Mouse (Mus musculus): ENCODE results near the gene Anxa7. TPM values are rescaled to one million over a fixed set of nuclear protein-coding genes. Genes with fewer than 3 reads are reported as not detected.

Gene Anxa7
- 83.6 and 84.7 TPM in 2 replicates for total RNA-seq (2017)

DNA sequence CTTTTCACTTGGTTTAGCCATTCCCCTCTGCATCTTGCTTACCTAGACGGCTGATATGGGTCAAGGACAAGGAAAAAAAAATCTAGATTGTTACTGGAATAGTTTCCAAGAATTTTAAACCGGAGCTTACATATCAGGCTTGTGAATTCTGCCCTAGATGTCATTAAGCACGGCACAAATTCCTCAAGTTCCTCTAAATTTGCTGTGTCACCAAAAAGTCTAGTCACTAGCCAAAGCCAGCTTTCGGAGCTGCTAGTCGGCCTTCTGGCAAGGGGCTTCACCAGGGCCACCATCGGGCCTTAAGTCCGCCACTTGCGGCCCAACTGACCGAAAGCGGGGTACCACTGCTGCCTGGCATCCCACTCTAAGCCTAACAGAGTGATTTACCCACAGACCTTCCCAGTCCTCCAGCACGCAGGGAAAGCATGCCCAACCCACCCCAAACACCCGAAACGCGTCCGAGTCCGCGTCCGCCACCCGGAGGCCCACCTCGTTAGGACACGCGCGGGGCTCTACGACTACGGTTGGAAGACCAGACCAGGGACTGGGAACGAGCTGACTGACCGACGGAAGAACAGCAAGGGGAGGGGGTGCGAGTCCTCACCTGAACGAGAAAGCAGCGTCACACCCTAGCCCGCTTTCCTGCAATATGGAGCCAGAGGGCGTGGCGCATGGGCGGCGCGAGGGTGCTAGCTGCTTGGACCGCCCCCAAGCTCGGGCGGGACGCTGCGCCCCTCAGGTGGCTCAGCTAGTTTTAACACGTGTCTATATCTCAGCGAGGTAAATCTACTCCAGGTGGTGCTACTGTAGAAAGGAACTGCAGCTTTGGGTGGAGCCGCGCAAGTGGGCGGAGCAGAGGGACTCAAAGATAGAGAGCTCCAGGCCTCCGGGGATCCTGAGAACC lies at the start of gene Anxa7:
TSS of gene Anxa7 (minus strand) at position 843 of the 904 bp plus-strand sequence.
- ATAC-seq (ENCODE audit: extremely low read depth, insufficient number of reproducible peaks, low FRiP score, poor library complexity, severe bottlenecking), result peak; percentile 80

DNA sequence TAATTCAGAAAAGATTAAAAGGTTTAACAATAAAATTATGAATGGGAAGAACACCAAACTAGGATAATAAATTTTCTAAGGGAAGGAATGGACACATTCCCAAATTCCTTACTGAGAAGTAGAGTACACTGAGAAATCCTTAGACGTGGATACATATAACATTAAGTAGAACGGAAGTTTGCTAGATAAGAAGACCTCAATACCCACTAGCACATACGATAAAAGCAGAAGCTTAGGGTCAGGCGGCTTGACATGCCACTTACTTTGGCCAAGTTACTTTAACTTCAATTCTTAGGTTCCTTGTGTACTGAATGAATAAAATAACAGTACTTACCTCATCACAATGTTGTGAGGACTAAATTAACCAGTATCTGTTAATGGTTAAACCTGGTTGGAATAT lies 49.7 kb upstream of the Anxa7 start:
- no peak for ATAC-seq (ENCODE audit: extremely low read depth, insufficient number of reproducible peaks, low FRiP score, poor library complexity, severe bottlenecking)

DNA sequence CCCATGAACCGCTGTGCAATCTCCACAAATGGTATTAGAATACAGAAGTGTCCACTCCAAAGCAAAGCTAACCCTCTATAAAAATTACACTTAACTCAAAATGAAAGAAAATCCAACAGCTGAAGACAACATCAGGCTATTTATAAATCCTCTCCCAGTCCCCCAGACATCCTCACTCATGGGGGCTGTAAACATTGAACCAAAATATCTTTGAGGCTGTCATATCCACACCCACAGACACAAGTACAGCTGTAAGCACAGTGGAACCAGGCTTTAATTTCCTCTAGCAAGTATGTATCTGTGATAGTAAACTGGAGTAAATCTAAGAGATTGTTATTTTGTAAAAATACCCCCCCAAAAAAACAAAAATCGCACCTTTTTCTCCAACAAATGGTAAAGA lies 40.2 kb upstream of the Anxa7 start:
- no peak for ATAC-seq (ENCODE audit: extremely low read depth, insufficient number of reproducible peaks, low FRiP score, poor library complexity, severe bottlenecking)

DNA sequence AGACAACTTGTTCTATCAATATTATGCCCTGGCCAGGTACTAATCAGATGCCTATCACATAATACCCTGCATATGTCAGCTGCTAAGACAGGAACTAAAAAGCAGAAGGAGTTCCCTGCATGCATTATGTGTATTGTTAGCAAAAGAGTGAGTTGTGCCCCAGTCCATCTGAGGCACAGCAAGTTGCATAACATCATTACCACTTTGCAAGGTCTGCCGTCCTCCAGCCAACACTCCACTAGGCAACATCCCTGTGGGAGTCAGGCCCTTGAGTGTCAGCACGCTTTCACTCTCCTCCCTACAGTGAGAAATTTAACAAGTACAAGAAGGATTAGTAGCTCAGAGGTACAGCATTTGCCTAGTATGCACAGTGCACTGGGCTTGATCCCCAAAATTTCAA lies 28.5 kb upstream of the Anxa7 start:
- 0 out of 2 replicates have a peak, but pooled peaks have one; percentile 33 for ATAC-seq (ENCODE audit: extremely low read depth, insufficient number of reproducible peaks, low FRiP score, poor library complexity, severe bottlenecking)

DNA sequence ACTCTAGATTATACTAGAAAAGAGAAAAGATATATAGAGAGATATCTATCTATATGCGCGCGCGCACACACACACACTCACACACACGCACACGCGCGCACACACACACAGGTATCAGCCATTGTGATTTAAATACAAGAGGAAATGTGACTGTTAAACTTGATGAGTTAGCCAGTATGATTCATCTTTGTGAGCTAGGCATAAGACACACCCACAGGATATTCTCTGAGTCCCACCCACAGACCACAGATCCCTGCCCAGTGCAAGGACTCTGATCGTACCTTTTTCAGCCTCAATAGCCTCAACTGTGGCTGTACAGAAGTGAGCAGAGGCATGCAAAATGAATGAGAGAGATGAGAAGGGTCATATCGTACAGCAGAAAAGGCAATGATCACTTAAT lies 23.0 kb upstream of the Anxa7 start:
- ATAC-seq (ENCODE audit: extremely low read depth, insufficient number of reproducible peaks, low FRiP score, poor library complexity, severe bottlenecking), result no peak

DNA sequence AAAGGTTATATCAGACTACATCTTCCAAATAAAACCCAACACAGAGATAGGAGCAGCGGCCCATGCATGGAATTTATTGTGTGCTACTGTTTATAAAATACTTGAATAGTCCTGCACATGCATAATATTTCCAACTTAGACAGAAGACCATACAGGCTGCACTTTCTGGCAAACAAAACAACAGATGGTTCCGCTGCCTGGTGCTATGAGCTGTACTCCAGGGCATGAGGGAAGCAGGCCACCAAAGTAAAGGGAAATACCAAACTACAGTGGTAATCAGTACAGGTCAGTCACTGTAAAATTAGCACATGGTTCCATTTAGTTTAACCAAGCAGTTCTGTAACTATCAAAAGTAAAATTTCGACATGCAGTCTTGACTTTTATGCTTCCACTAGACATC lies 20.0 kb upstream of the Anxa7 start:
- no peak for ATAC-seq (ENCODE audit: extremely low read depth, insufficient number of reproducible peaks, low FRiP score, poor library complexity, severe bottlenecking)

DNA sequence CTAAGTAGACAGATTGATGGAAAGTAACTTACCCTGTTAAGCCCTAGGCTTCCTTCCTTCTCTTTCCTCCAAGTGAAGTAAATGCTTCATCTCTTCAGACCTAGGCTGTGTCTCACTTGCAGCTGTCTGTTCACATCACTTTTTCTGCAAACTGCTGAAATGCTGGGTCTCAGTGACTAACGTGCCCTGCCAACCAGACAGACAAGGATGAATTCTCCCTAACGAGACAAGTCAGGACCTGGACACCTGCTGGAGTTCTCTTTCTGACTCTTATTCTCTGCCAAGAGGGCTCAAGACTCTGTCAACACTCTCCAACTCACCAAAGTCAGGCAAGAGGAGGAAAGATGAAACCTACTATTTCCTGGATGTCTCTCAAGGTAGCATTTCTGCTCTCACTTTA lies 16.7 kb upstream of the Anxa7 start, which contains the start of gene Mss51:
TSS of gene Mss51 (minus strand) at position 299 of the 400 bp plus-strand sequence.
- no peak for ATAC-seq (ENCODE audit: extremely low read depth, insufficient number of reproducible peaks, low FRiP score, poor library complexity, severe bottlenecking)

DNA sequence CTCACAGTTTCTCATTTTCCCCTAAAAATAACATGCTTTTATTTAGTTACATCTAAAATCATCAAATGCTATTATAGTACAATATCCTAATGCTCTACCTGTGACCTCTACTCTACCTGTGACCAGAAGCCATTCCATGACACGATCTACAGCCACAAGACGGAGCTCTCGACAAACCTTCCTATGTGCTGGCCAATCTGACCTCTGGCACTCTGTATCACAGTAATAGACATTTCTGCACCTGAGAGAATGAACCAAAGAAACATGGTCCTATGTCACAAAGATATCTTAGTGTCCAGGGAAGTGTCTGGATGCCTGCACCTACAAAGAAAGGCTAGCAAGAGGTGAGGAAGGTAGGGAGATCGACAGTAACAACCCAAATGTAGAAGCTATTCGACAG lies 6.1 kb upstream of the Anxa7 start:
- no peak for ATAC-seq (ENCODE audit: extremely low read depth, insufficient number of reproducible peaks, low FRiP score, poor library complexity, severe bottlenecking)

DNA sequence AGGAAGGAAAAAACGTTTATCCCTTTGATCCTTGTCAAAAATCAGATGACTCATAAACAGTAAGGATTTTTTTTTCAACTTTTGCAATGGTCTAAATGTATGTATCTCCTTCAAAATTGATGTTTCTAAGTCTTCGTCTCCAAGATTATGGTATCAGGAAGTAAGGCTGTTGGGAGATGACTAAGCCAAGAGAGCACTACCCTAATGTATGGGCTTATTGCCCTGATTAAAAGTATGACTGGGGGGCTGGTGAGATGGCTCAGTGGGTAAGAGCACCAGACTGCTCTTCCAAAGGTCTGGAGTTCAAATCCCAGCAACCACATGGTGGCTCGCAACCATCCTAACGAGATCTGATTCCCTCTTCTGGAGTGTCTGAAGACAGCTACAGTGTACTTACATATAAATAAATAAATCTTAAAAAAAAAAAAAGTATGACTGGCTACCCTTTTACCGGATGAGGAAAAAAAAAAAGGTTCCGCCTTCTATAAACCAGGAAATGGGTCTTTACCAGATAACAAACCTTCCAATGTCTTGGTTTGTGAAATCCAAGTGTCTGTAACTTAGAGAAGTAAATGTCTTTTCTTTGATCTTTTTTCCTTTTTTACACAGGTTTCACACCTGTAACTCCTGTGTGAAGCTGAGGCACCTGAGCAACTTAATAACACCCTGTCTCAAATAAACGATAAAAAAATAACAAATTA lies 2.3 kb upstream of the Anxa7 start:
- ATAC-seq (ENCODE audit: extremely low read depth, insufficient number of reproducible peaks, low FRiP score, poor library complexity, severe bottlenecking), result no peak

DNA sequence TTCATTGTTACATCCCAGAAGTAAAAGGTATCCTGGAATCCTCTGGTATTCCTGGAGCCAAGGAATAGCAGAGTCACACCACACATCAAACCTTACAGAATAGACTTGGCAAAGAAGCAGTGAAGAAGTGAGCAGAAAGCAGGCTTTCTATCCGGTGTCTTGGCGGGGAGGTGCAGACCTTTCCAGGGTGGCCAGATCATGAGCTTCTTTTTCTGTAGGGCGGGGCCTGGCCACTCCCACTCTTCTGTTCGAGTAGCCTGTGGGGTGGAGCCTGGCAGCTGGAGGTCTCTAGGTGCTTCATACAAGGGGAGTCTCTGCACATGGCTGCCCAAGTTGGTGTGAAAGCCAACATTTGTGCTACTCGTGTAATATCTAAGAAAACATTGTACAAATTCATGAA lies 1.3 kb upstream of the Anxa7 start:
- ATAC-seq (ENCODE audit: extremely low read depth, insufficient number of reproducible peaks, low FRiP score, poor library complexity, severe bottlenecking), result no peak

DNA sequence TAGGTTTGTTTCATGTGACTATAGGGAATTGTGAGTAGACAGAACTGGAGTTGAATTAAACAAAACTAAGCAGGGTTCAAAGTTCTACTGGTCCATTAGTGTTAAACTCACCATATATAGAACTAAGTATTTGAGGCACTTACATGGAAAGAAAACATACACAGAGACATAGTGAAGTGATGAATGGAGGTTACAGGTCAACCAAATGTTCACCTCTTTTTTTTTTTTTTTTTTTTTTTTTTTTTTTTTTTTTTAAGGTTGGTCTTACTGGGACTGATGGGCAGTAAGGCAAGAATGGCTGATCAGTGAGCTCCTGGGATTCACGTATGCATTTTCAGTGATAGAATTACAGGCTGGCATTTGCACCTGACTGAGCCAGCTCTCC lies 254 bp upstream of the Anxa7 start:
- ATAC-seq (ENCODE audit: extremely low read depth, insufficient number of reproducible peaks, low FRiP score, poor library complexity, severe bottlenecking), result no peak

DNA sequence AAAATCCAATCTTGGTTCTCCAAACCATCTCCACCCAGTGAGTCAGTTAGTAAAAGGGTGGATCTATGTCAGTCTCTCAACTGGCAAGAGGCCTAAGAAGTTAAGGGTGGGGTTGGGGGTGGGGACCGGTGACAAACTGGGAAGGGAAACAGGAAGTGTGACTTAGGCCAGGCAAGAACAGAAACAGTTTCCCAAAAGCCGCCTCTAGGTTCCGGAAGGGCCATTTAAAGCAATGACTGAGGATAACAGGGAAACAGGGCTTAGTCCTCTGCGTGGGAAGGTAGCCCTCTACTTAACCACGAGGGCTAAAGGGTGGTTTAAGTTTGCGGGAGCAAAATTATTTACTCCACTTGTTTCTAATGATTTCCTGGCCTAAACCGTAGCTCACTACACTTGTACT lies 1.1 kb downstream of the Anxa7 start:
- no peak for ATAC-seq (ENCODE audit: extremely low read depth, insufficient number of reproducible peaks, low FRiP score, poor library complexity, severe bottlenecking)

DNA sequence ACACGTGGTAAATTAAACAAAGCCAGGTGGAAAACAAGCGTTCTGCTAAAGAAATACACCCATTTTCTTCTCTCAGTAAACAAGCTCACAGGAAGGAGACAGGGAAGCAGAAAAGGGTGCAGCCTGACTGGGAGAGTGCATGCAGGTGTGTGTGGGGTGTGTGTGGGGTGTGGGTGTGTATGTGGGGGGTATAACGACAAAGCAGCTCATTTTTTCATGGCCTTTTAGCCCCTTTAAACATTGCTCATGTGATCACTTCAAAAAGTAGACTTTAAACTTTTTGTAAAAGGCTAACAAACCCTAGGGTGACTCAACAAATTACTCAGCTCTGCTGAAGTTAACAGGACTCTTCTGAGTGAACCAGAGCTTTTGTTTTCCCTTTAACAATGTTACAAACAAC lies 1.5 kb downstream of the Anxa7 start:
- no peak for ATAC-seq (ENCODE audit: extremely low read depth, insufficient number of reproducible peaks, low FRiP score, poor library complexity, severe bottlenecking)

DNA sequence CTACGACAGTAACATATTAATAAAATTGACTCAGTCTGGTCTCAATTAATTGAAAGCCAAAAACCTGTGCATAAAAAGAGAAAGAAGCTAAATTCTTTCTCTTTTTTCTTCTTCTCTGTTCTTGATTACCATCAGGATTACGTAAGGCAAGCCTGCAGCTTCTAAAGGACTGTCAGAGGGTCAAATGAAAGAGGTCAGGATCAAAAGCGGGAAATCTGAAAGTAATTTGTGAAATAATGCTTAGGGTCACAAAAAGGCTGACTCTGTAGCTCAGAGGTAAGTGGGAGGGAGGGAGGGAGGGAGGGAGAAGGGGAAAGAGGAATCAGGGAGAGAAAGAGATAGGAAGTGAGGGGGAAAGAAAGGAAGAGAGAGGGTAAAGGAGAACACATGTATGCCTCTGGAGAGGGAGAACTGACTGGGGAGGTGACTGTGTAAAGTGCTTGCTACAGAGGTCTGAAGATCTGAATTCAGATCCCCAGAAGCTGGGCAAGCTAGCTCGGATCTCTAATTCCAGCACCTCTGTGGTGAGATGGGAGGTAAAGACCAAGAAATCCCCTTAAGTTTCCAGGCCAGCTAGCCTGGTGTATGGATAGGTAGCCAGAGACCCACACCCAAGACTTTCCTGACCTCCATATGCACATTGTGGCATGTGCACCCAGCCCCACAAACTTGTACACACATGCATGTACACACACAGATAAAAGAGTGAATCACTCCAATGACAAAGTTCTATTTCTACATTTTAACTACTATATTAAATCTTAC lies 2.5 kb downstream of the Anxa7 start:
- ATAC-seq (ENCODE audit: extremely low read depth, insufficient number of reproducible peaks, low FRiP score, poor library complexity, severe bottlenecking), result no peak

DNA sequence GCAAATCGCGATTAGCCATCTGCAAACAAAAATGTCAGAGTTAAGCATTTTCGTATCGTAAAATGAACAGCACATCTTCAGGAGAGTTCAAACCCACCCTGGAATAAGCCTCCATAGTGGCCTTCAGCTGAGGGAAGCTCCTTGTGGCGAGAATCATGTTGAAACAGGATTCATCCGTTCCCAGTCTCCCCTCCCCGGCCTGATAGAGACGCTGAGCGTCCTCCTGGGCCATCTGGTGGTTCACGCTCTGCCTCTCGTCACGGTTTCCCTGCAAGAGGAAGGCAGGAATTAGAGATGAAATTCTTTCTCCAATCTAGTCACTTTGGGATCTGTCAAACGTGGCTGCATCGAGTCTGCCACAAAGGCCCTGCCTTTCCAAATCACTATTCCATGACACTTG lies 19.7 kb downstream of the Anxa7 start:
- no peak for ATAC-seq (ENCODE audit: extremely low read depth, insufficient number of reproducible peaks, low FRiP score, poor library complexity, severe bottlenecking)

DNA sequence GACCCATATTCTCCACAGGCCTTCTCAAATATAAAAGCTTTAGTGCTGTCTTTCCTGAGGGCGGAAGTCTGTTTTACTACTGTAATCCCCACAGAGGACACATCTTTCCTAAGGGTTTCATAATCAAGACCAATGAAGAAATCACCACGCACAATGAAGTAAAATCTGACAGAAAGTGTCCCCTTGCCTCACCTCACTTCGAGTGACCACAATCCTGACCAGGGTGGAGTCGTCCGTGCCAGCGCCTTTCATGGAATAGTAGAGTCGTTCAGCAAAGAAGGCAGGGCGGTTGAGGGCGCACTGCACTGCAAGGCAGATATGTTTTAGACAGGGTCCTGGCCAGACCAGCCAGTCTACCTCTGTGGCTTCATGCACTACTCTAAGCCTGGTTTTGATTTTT lies 21.6 kb downstream of the Anxa7 start:
- ATAC-seq (ENCODE audit: extremely low read depth, insufficient number of reproducible peaks, low FRiP score, poor library complexity, severe bottlenecking), result no peak

DNA sequence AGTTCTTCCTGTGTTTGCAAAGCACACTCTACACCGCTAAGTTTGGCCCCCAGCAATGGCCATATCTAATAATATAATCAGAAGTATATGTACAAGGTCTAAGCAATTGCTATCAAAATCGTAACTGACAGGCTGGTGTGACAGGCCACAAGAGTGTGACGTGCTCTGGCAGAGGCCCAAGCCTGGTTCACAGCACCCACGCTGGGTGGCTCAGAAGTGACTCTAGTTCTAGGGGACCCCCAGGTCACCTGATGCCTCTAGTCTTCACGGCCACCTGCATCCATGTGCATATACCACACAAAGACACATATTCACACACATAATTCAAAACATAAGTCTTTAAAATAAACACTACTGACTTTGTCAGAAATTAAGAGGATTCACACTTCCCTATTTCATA lies 27.0 kb downstream of the Anxa7 start:
- ATAC-seq (ENCODE audit: extremely low read depth, insufficient number of reproducible peaks, low FRiP score, poor library complexity, severe bottlenecking), result no peak

DNA sequence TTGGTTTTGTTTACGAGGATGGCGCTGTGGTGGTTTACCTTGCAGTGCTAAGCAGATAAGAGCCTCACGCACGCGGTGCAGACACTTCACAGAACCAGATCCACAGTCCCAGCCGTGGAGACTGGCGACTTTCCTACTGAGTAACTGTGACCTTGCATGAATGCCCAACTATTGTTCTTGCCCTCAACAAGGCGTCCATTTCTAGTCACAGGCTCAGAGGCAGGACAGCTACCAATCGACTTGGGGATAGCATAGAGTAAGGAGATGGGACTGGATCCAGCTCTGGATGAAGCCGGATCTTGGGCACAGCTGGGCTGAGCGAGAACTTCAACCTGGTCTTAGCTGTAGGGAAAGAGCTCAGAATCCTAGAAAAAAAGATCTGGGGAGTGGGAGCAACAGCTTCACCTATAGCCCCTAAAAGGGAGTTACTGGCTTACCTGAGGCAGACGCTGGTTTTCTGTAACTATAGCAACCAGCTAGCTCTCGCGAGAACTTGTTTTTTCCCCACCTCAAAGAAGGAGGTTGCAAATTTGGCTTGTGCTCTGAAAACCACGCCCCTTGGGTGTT lies 28.1 kb downstream of the Anxa7 start, which contains the start of gene Cfap70:
TSS of gene Cfap70 (minus strand) at position 462 of the 567 bp plus-strand sequence.
- no peak for ATAC-seq (ENCODE audit: extremely low read depth, insufficient number of reproducible peaks, low FRiP score, poor library complexity, severe bottlenecking)

DNA sequence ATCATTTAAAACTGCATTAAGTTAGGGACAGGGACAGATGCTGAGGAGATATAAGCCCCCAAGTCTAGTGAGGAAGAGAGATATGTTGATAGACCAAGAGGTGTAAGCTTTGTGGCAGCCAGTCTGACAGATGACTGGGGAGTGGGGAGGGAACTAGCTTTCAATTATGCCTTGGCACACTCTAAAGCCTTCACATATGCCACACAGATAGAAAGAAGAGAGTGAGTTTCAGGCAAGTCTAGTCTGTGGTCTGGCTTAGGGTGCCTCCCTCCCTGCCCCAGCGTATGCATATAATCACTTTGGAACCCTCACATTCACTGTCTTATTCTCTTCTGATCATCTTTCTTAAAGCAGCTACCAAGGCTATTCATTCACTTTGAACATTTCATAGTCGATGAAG lies 28.6 kb downstream of the Anxa7 start:
- ATAC-seq (ENCODE audit: extremely low read depth, insufficient number of reproducible peaks, low FRiP score, poor library complexity, severe bottlenecking), result no peak
